Mouse (Mus musculus): ENCODE results near the gene Drc7.

GRCm38 (mm10) chr8:95016684-95017083, 38.2 kb upstream of the Drc7 start:
- no peak for TF ChIP-seq CTCF (IDR thresholded peaks at IDR 0.05; ENCODE audit: extremely low read depth, insufficient read length, insufficient replicate concordance, low read depth, low read length)
- no peak for TF ChIP-seq POLR2A (IDR thresholded peaks at IDR 0.05; ENCODE audit: low read depth, low read length)

Data from small intestine, adult 2 months (tissue).